Mouse (Mus musculus): ENCODE results near the gene Mios. TPM values are rescaled to one million over a fixed set of nuclear protein-coding genes. Genes with fewer than 3 reads are reported as not detected.

Mios gene
- 10.6 TPM in 2 replicates for polyA plus RNA-seq (2015; fragmentation: Nextera tagmentation; extraction: Ambion mirVana)

DNA sequence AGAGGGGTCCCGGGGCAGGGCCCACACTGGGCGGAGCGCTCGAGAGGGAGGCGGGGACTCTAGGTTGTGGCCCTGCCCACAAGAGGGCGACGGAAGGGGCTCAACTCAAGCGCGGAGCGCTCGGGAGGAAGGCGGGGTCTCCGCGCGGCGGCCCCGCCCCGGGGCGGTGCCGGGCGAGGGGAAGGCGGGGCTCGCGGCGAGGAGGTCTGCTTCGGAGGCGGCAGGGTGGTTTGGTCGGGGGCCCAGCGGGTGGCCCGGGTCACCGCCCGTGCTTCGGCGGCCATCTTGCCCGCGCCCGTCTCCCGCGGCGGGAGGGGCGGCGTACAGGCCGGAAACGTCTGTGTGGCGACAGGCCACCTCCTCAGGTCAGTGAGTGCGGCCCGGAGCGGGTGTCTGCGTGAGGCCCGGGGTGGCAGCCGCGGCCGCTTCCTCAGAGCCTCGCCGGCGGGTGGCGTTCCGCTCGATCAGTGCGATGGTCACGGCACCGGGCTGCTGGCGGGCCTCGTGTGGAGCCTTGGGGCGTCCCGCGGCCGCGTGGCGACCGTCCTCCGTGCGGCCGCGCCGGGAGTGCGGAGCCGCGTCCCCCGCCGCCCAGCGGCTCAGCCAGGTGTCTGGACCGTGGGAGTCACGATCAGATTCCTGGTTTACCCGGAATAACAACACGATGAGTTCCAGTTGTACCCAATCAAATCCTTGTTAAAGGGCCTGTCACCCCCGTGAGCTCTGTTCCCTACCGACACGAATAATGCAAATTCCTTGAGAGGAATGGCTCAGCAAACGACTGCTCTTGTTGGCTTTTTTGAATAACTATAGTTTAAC lies at the start of gene Mios:
Mios (plus strand) TSS at position 176 of the 819 bp plus-strand sequence.
- peak within 1 kb of the TSS; percentile 91 for H3K27ac ChIP-seq (replicated peaks)
- H3K4me2 ChIP-seq: peak within 1 kb of the TSS; percentile 83

DNA sequence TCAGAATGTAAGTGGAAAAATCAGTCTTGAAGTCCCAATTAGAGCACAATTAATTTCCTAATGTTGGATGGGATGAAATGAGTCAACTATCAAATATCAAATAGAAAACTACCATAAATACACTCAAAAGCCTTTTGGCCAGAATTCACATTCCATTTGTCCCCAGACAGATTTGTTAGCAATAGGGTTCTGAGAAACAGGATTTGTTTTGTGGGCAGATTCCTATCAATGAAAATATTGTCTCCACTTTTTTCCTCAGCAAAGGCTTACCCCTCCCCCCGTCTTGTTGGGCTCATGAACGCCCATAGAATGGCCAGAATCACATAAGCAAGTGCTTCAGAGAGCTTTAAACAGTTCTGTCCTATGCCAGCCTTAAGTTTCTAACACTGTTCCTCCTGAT lies 49.0 kb upstream of the Mios start:
- Histone ChIP-seq H3K36me3 (replicated peaks) (no peaks in the 10 kb centered on the region), H3K27ac (replicated peaks) (no peak overlapping the region), H3K4me3 (replicated peaks) (no peak overlapping the region), H3K9ac (no peak overlapping the region), H3K9me3 (replicated peaks) (no peaks in the 10 kb centered on the region), H3K27me3 (no peaks in the 10 kb centered on the region), H3K4me2 (no peak overlapping the region), H3K4me1 (replicated peaks) (no peaks in the 10 kb centered on the region)
- no peak for ATAC-seq (ENCODE audit: insufficient read depth)
- 26% methylated on average over 2 of the region's 2 CpGs for WGBS (ENCODE audit: insufficient replicate concordance)

More for the DNA sequence above, at the start of gene Mios:
- Histone ChIP-seq H3K9me3 (replicated peaks) (no peaks in the 10 kb centered on the region), H3K4me1 (replicated peaks) (peaks cover 16% of the 10 kb centered on the region), H3K27me3 (no peaks in the 10 kb centered on the region), H3K4me3 (replicated peaks) (peak within 1 kb of the TSS; percentile 94), H3K36me3 (replicated peaks) (0 out of 2 replicates have a peak, but pooled peaks cover 4% of the 10 kb centered on the region), H3K9ac (peak within 1 kb of the TSS; percentile 84)
- under 1% methylated on average over 89 of the region's 90 CpGs for WGBS (ENCODE audit: insufficient replicate concordance)
- ATAC-seq (ENCODE audit: insufficient read depth): peak; percentile 96

DNA sequence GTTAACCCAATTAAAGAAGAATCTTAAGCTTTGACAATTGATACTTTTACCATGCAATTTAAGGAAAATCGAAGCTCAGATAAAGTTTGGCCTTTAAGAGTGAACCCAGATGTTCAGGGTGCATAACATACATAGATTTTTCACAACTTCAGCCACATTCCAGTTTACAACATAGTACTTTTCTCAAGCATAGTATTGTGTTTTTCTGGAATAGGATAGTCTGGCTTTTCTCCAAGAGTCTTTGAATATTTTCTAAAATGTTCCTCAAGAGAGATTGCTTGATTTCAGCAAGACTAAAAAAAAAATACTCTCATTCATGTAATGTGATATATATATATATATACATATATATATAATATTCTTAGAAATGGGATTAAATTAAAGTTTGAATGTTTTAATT lies 44.3 kb upstream of the Mios start:
- no peak overlapping the region for H3K4me3 ChIP-seq (replicated peaks)
- no peaks in the 10 kb centered on the region for H3K4me1 ChIP-seq (replicated peaks)
- no peaks in the 10 kb centered on the region for H3K27me3 ChIP-seq
- no peaks in the 10 kb centered on the region for H3K9me3 ChIP-seq (replicated peaks)
- H3K27ac ChIP-seq (replicated peaks): no peak overlapping the region
- WGBS (ENCODE audit: insufficient replicate concordance): 30% methylated on average over 1 of the region's 1 CpGs
- H3K36me3 ChIP-seq (replicated peaks): no peaks in the 10 kb centered on the region
- H3K9ac ChIP-seq: no peak overlapping the region
- no peak overlapping the region for H3K4me2 ChIP-seq
- ATAC-seq (ENCODE audit: insufficient read depth): no peak

DNA sequence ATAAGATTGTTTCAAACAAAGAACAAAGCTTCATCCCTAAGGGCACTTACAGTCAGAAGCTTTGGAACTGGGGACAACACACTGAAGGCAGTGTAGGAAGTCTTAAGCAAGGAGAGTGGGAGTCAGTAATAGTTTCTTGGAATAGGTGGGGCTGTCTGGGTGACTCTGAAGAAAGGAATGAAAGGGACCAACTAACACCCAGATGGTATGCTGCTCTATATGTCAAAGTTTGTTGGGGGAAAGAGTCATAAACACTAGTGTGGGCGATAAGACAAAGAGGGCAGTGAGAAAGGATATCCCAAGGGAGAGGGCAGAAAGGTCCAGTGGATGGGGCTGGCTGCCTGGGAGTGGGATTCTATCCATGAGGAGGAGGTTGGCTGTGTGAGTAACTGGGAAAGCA lies 36.9 kb upstream of the Mios start:
- 64% methylated on average over 1 of the region's 1 CpGs for WGBS (ENCODE audit: insufficient replicate concordance)
- no peaks in the 10 kb centered on the region for H3K36me3 ChIP-seq (replicated peaks)
- no peak overlapping the region for H3K4me3 ChIP-seq (replicated peaks)
- no peaks in the 10 kb centered on the region for H3K4me1 ChIP-seq (replicated peaks)
- ATAC-seq (ENCODE audit: insufficient read depth): no peak
- no peak overlapping the region for H3K9ac ChIP-seq
- no peaks in the 10 kb centered on the region for H3K9me3 ChIP-seq (replicated peaks)
- no peak overlapping the region for H3K4me2 ChIP-seq
- no peaks in the 10 kb centered on the region for H3K27me3 ChIP-seq
- H3K27ac ChIP-seq (replicated peaks): no peak overlapping the region

DNA sequence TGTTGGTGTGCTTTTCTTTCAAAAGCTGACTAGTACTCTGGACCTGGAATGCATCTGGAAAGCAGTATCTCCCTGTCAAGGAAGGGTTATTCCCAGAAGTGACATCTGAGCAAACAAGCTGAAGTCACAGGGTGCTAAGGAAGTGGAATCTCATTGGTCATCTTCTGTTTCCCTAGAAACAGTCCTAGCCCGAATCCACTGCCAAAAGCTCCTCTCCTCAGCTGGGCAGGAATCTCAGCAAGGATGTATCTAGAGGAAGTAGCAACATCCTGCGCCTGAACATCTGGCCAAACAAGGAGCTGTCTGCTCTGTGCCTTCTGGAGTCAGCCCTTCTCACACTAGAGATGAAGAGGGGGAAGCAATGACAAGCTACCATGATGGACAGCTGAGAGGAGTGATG lies 35.0 kb upstream of the Mios start:
- Histone ChIP-seq H3K4me2 (no peak overlapping the region), H3K9ac (no peak overlapping the region), H3K9me3 (replicated peaks) (no peaks in the 10 kb centered on the region), H3K36me3 (replicated peaks) (no peaks in the 10 kb centered on the region), H3K4me1 (replicated peaks) (no peaks in the 10 kb centered on the region), H3K27me3 (no peaks in the 10 kb centered on the region), H3K4me3 (replicated peaks) (no peak overlapping the region), H3K27ac (replicated peaks) (no peak overlapping the region)
- ATAC-seq (ENCODE audit: insufficient read depth): no peak
- WGBS (ENCODE audit: insufficient replicate concordance): 22% methylated on average over 2 of the region's 2 CpGs

DNA sequence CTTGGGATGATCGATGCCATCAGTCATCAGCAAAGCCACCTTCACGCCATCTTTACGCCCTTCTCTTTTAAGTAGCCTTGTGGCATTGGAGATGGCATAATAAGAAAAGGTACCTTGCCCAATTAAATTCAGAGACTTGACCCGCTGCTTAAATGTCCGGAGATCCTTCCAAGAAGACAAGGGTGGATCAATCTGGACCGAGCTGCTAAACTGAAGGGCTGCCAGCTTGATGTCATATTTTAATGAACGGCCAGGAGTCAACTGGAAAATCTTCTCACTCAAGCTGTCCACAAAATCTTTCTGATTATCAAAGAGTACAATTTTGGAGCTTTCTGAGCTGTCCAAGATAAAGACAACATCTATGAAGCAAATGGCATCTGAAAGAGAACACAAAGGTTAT lies 33.7 kb upstream of the Mios start:
- Histone ChIP-seq H3K9me3 (replicated peaks) (no peaks in the 10 kb centered on the region), H3K9ac (no peak overlapping the region), H3K4me1 (replicated peaks) (no peaks in the 10 kb centered on the region), H3K27me3 (no peaks in the 10 kb centered on the region), H3K4me3 (replicated peaks) (no peak overlapping the region), H3K36me3 (replicated peaks) (no peaks in the 10 kb centered on the region), H3K4me2 (no peak overlapping the region), H3K27ac (replicated peaks) (no peak overlapping the region)
- WGBS (ENCODE audit: insufficient replicate concordance): 73% methylated on average over 7 of the region's 7 CpGs
- ATAC-seq (ENCODE audit: insufficient read depth): no peak

DNA sequence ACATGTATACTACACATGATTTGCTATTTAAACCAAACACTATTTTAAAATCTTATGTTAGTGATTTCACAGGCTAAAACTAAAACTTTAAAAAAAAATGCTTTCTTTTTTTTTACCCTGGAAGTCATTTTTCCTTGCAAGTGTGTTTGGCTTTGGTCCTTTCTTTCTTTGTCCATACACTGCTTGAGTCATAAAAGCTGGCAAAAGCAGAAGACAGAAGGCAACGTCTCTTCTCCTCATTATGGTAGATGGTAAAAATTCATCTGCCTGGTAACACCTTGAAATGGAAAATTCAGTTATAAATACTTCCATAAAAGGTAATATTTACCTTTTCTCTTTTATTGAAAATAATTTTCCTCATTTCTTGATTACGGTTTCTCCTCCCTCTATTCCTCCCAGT lies 32.9 kb upstream of the Mios start:
- Histone ChIP-seq H3K36me3 (replicated peaks) (no peaks in the 10 kb centered on the region), H3K4me3 (replicated peaks) (no peak overlapping the region), H3K9me3 (replicated peaks) (no peaks in the 10 kb centered on the region), H3K9ac (no peak overlapping the region), H3K4me2 (no peak overlapping the region), H3K27ac (replicated peaks) (no peak overlapping the region), H3K27me3 (no peaks in the 10 kb centered on the region), H3K4me1 (replicated peaks) (no peaks in the 10 kb centered on the region)
- ATAC-seq (ENCODE audit: insufficient read depth): no peak
- WGBS (ENCODE audit: insufficient replicate concordance): 59% methylated on average over 2 of the region's 2 CpGs

DNA sequence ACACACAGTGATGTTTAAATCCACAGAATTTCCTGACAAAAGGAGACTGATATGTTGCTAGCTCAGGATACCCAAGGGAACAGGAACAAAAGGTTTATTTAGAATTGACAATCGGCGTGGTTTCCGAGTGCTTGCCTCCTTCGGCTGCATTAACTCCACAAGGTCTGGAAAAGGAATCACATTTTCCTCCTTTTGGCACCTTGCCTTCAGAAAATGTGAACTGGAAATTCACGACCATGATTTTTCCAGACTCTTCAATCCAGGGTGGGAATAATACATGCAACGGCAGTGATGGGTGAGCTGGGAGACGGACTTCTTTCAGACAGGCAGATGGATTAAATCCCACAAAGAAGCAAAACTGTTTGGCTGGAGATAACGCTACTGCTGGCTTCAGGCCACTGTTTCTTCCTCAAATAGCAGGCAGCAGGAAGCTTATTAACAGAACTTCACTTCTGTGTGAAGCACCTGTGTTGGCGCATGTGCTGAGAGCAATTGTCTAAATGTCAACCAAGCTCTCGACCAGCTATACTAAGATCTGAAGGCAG lies 30.6 kb upstream of the Mios start:
- Histone ChIP-seq H3K4me3 (replicated peaks) (no peak overlapping the region), H3K27ac (replicated peaks) (no peak overlapping the region), H3K4me2 (no peak overlapping the region), H3K4me1 (replicated peaks) (no peaks in the 10 kb centered on the region), H3K9ac (no peak overlapping the region), H3K9me3 (replicated peaks) (no peaks in the 10 kb centered on the region), H3K36me3 (replicated peaks) (no peaks in the 10 kb centered on the region), H3K27me3 (no peaks in the 10 kb centered on the region)
- ATAC-seq (ENCODE audit: insufficient read depth): no peak
- 34% methylated on average over 10 of the region's 10 CpGs for WGBS (ENCODE audit: insufficient replicate concordance)

DNA sequence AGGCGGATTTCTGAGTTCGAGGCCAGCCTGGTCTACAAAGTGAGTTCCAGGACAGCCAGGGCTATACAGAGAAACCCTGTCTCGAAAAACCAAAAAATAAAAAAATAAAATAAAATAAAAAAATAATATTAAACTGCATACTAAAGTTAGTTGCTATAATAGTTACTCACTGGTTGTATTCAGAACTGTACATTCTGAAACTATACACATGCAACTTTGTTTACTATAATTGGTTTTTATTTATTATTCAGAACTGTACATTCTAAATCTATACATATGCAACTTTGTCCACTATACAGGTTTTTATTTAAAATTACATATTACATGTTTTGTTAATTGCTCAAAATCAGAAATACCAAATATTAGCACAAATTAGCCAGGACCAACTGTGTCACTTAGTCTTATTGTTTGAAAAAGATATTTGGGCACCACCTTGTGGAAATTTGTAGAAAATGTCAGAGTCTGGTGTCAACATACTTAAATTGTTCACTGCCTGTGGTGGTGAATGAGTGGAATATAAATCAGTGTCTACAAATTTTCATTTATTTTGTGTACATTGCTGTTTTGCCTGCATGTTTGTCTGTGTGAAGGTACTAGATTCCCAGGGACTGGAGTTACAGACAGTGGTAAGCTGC lies 20.3 kb upstream of the Mios start:
- Histone ChIP-seq H3K4me2 (no peak overlapping the region), H3K36me3 (replicated peaks) (no peaks in the 10 kb centered on the region), H3K27ac (replicated peaks) (no peak overlapping the region), H3K27me3 (no peaks in the 10 kb centered on the region), H3K9ac (no peak overlapping the region), H3K4me1 (replicated peaks) (no peaks in the 10 kb centered on the region), H3K4me3 (replicated peaks) (no peak overlapping the region), H3K9me3 (replicated peaks) (no peaks in the 10 kb centered on the region)
- no peak for ATAC-seq (ENCODE audit: insufficient read depth)
- whole genome bisulfite sequencing (ENCODE audit: insufficient replicate concordance): 54% methylated on average over 3 of the region's 3 CpGs

DNA sequence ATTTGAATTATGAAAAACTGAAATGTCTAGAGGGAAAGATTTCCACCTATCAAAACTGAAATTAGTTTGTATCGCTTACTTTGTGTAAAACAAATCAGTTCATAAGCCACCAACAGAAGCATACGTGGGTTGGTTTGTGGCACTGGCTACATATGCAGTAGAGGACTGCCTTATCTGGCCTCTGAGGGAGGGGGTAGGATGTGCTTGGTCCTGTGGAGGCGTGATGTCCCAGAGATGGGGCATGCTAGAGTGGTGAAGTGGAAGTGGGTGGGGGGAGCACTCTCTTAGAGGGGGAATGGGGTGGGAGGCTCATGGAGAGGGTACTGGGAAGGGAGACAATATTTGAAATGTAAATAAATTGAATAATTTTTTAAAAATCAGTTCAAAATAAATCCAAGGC lies 19.1 kb upstream of the Mios start:
- no peaks in the 10 kb centered on the region for H3K36me3 ChIP-seq (replicated peaks)

DNA sequence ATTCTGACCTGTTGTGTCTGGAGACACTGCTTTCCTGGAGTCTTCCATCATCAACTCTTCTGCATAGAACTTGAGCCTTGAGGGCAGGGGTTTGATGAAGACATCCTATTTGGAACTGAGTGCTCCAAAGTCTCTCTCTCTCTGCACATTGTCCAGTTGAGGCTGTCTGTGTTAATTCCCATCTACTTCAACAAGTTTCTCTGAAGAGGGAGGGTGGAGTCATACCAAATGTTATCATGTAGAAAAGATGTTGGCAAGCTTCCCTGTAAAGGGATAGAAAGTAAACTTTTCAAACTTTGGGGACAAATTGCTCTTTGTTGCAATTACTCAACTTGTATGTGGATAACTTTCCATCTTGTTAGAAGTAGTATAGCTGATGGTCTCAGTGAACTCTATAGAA lies 16.5 kb upstream of the Mios start, which contains the start of gene Col28a1:
Col28a1 (minus strand) TSS at position 101 of the 400 bp plus-strand sequence.
- Histone ChIP-seq H3K9me3 (replicated peaks) (no peaks in the 10 kb centered on the region), H3K36me3 (replicated peaks) (no peaks in the 10 kb centered on the region), H3K4me3 (replicated peaks) (no peak within 1 kb of the TSS), H3K27ac (replicated peaks) (no peak within 1 kb of the TSS), H3K9ac (no peak within 1 kb of the TSS), H3K4me1 (replicated peaks) (no peaks in the 10 kb centered on the region), H3K27me3 (no peaks in the 10 kb centered on the region), H3K4me2 (no peak within 1 kb of the TSS)
- ATAC-seq (ENCODE audit: insufficient read depth): no peak

More for the DNA sequence above, 19.1 kb upstream of the Mios start:
- Histone ChIP-seq H3K27me3 (no peaks in the 10 kb centered on the region), H3K9ac (no peak overlapping the region), H3K4me2 (no peak overlapping the region), H3K9me3 (replicated peaks) (no peaks in the 10 kb centered on the region), H3K4me1 (replicated peaks) (no peaks in the 10 kb centered on the region), H3K27ac (replicated peaks) (no peak overlapping the region), H3K4me3 (replicated peaks) (no peak overlapping the region)
- WGBS (ENCODE audit: insufficient replicate concordance): 36% methylated on average over 3 of the region's 3 CpGs
- no peak for ATAC-seq (ENCODE audit: insufficient read depth)

Data from liver, embryonic 15.5 days (tissue).